Mouse (Mus musculus) urinary bladder, postnatal 36 days (tissue): ENCODE measurements at regions not wholly inside any gene's neighbourhood (a gene's known extent, or its start where the extent isn't known, plus 50 kb on each side); places are given as distances from the start of the nearest gene placed in this dataset.
"Not testable (repeated sequence)": the region's sequence is repeated elsewhere in the genome, so short reads cannot be mapped to it uniquely, and the experiment has no call there.

ENCODE experiments used
- DNase-seq, 2 experiments: peaks; one replicate each; pipeline ENCODE4 v3.0.0; 2022; ENCODE audit warnings: low spot score in 2 of 2, mixed read lengths in 1 of 2

DNA sequence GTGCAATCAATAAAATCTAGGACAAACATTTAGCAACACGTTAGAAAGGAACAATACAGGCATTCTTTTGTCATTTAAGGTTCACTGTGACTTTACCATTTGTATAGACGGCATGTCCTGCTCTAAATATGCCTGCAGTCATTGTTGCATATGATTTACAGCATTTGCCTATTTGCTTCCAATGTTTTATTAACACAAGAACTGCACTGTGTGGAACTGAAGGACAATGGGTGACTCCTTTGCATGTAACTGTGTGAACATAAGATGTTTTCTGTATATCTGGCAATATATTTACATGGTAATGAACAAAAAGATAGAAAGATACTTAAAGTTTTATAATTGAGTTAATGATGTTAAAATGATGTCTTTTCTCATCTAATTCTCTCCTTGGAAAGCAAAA is 57.1 kb downstream of the Pou4f1 start:
- no peak for DNase-seq

DNA sequence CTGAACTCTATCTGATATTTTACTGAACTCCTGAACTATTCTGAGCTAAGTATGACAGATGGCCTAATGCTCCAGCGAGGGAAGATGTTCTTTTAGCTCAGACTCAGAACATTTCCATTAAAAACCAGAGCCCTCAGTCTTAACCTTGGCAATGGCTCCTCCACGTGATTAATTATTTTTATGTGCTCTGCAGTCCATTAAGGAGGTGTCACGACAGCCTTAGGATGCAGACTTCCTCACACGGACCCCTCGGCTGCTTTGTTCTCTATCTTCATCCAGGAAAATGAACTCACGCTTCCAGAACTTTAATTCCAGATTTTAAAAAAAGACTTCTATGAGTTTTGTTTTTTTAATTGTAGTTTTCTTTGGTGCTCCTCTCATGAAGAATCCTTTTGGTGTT is 57.5 kb downstream of the Pou4f1 start:
- DNase-seq: no peak

GRCm38 (mm10) chr14:104406062-104406461 is 61.7 kb downstream of the Pou4f1 start:
- DNase-seq: no peak

- no peak for DNase-seq
Measured at GRCm38 (mm10) chr14:104389297-104390071, 78.3 kb downstream of the Pou4f1 start.

DNA sequence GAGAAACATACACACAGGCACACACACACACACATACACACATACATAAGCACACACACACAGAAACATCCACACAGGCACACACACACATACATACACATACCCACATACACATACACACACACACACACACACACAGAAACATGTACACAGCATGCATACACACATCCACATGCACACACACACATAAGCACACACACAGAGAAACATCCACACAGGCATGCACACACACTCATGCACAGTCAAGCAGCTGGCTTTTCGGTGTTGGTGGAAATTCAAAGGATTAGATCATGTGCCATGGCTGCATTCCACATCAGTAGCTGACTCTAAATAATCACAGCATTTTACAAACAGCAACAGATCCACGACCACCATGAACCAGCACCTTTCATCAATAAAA is 78.9 kb downstream of the Pou4f1 start:
- no peak for DNase-seq

DNA sequence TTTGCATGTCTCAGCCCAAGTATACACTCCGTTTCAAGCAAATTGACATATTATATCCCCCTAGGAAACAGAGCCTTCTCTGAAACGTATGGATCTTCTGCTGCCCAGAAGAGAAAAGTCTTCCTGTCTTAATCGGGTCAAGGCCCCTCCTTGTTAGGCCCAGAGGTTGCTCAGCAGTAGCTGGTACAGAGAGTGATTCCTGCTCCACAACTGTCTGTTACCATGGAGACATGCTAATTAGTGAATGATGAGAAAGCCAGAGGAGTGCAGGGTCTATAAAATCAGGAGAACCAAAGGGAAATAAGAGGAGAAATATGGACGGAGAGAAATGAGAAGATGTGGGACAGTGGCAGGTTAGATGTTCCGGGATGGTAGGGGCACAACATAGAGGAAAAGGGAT is 86.8 kb downstream of the Pou4f1 start:
- DNase-seq: no peak

DNA sequence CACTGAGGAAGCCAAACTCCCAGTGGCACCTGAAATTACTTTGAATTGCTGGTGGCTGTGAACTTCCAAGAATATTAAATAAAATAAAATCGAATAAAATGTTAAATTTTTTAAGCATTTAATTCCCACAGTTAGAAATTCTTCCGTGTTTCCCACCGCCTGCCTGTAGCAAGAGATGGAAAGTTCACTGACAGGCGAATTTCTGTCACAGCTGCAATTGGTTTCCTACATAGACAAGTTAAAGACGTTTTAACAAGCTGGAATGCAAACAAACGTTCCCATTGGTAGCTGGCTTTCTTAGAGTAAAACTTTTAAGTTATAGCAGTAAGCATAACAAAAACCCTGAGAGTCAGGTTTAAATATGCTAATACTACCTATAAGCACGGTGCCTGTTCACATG is 95.0 kb downstream of the Pou4f1 start:
- DNase-seq: no peak

DNA sequence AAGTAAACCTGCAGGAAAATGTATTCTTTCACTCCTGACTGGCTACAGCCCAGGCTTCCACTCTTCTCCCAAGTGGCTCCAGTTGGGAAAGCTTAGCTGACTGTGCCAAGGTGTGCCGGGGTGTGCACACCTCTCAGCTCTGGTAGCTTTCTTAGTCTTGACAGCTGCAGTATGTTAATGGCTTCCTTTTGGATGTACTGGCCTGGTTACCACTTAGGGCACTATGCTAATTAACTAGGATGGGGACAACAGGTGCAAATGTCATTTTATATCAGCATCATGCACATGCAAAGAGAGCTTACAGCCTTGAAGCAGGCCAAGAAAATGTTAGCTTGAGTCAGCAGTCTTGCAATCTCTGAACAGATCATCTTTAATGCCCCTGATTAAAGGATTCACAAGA is 111.2 kb downstream of the Pou4f1 start:
- no peak for DNase-seq

DNA sequence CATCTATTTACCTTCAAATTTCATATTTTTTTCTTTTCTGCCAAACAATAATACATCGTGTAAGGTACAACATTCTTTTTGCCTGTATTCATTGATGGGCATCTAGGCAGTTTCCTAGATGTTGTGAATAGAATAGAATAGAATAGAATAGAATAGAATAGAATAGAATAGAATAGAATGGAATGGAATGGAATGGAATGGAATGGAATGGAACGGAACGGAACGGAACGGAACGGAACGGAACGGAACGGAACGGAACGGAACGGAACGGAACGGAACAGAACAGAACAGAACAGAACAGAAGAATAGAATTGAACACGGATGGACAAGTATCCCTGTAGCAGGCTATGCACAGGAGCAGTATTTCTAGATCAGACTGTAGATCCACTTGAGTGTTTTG is 131.0 kb downstream of the Pou4f1 start:
- DNase-seq: not testable (repeated sequence)

GRCm38 (mm10) chr14:104326089-104326488 is 141.7 kb downstream of the Pou4f1 start:
- DNase-seq: no peak

GRCm38 (mm10) chr14:104300141-104300540 is 167.7 kb downstream of the Pou4f1 start:
- no peak for DNase-seq

DNA sequence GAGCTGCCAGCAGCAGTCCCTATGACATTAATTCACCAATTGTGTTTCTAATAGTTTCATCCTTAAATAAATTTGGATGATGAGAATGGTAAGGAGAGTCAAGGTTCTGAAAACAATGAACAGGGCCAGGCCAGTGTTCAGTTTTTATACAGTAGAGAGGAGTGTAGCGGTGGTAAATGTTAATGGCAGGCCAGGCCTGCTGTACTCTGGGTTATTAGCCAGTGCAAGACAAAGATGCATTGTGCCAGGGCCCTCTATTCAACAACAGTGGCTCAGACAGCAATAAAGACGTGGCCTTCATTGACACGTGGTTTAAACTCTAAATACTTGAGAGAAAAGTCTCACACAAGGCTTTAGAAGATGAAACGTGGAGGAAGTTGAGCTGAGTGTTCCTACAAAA is 169.5 kb downstream of the Pou4f1 start:
- no peak for DNase-seq

- DNase-seq: no peak
Measured at GRCm38 (mm10) chr14:104297316-104298311, 170.2 kb downstream of the Pou4f1 start.

- no peak for DNase-seq
Measured at GRCm38 (mm10) chr14:104293814-104294213, 174.0 kb downstream of the Pou4f1 start.

- DNase-seq: no peak
Measured at GRCm38 (mm10) chr14:104293147-104293546, 174.7 kb downstream of the Pou4f1 start.

DNA sequence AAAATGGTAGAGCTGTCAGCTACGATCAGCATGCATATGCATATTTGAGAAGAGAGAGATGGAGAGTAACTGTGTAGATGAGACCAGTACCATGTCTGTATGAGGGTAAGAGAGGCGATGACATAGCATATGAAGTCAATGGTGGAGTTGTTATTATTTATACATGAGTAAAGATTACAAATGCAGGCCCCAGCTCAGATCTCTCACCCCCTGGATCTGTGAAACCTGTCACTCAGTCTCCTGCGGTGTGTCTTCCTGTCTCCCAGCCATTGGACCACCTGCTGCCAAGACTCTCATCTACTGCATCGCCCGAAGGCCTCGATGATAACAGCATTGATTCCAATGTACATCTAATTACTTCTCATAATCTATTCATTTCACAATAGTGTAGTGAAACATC is 187.4 kb downstream of the Pou4f1 start:
- DNase-seq: no peak

DNA sequence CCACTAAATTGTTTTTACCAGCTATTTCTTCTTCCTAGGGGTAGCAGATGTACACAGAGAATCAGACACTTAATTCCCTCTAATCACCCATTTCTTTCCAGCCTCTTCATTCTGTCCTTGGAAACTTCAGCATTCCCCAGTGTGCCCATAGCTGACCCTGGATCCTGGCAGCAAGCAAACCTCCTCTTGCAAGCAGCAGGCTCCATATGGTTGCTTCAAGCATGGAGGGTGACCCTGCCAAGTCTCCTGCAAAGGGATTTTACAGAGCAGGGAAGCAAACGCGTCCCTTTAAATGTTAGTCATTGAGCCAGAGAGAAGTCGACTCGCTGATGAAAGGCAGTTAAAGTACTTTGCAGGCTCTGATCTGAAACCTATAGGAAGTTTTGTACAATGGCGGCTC is 187.9 kb downstream of the Pou4f1 start:
- no peak for DNase-seq

GRCm38 (mm10) chr14:104274752-104275151 is 193.0 kb downstream of the Pou4f1 start:
- no peak for DNase-seq

DNA sequence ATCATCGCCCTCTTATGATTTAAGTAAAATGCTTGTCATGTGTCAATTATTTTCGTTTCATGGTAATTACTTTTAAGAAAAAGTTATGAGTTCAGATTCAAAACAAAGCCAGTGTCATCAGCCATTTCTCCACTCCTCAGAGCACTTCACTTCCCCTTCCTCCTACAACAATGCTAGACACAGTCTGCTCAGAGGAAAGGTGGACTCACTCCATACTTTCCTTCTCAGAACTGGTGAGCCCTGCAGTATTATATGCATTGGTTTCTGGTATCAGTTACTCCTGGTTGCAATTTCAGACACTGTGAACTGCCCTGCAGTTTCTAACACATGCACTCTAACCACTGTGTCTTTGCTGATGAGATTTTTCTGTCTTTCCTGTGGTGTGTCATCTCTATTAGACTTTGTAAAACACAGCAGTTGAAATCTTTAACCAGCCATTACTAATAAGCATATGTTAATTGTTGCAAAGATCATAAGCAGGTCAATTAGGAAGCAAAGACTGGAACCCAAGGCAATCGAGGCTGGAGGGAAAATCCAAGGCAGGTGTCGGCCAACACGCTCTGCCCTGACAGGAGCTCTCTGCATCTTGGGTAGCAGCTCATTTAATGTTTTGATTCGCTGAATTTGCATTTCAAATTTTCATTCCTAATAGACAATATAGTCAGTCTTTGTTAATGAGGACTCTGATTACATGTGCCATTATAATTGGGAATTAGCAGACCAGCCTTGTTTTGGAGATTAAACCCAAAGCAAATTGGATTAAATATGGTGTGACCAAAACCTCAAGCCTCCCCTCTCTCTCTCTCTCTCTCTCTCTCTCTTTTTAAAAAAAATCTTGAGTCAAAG is 202.7 kb downstream of the Pou4f1 start:
- DNase-seq: no peak

- DNase-seq: no peak
Measured at GRCm38 (mm10) chr14:104216965-104217364, 250.8 kb downstream of the Pou4f1 start.

DNA sequence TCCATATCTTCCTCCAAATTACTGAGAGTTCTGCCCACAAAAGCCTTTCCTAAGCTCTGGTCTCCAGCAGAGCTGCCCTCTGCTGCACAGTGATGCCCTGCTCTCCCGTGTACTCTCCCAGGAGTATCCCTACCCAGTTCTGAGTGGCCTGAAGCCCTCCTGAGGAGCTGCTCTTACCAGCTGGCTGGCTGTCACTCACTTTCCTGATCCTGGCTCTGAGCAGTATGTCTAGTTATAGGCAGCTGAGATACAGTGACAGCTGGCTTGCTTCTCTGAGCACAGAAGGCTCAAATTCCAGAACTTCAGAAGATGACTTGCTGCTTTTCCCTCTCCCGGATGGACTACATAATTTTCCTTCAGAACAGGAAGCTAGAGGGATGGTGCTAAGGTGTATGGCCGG is 257.1 kb downstream of the Pou4f1 start:
- no peak for DNase-seq

GRCm38 (mm10) chr14:104208855-104209254 is 258.9 kb downstream of the Pou4f1 start:
- DNase-seq: no peak
